19 mouse cellular contexts compared by ENCODE assay signal in genomic region chr7:64054996-64055395, GRCm38 (mm10).
"Had no signal": no experiment of that assay in that cellular context is flagged by ENCODE, and none has a peak within 500 bp of the region (broad histone marks: within the 10 kb centered on the region; RNA-seq: fewer than 3 reads in every experiment).

No protein-coding gene starts in this region.

- H3K4me2 ChIP-seq: lung, embryonic 14.5 days; midbrain, embryonic 12.5 days; neural tube, embryonic 13.5 days; neural tube, embryonic 15.5 days had no signal

- H3K9me3 ChIP-seq: midbrain, embryonic 10.5 days; midbrain, embryonic 12.5 days; neural tube, embryonic 13.5 days; neural tube, embryonic 15.5 days had no signal

- H3K36me3 ChIP-seq: midbrain, embryonic 10.5 days; midbrain, embryonic 12.5 days; neural tube, embryonic 13.5 days; neural tube, embryonic 15.5 days had no signal

- H3K27me3 ChIP-seq: midbrain, embryonic 12.5 days; neural tube, embryonic 13.5 days; neural tube, embryonic 15.5 days had no signal

- ATAC-seq: midbrain, embryonic 16.5 days had no signal

- H3K4me3 ChIP-seq: midbrain, embryonic 10.5 days; midbrain, embryonic 12.5 days; myocyte; neural tube, embryonic 13.5 days; neural tube, embryonic 15.5 days had no signal

- H3K27ac ChIP-seq: midbrain, embryonic 10.5 days; midbrain, embryonic 12.5 days; neural tube, embryonic 13.5 days; neural tube, embryonic 15.5 days had no signal

- DNase-seq: lung, adult 18-20 months; lung, embryonic 14.5 days; lung, postnatal 10 days; lung, postnatal 4 days; midbrain, embryonic 14.5 days; retina, postnatal 1 day; right cerebral cortex, adult 18-20 months; right cerebral cortex, postnatal 25 days; right cerebral cortex, postnatal 4 days; spleen, adult 18-20 months; thymus, adult 18-20 months; thymus, postnatal 14 days; thymus, postnatal 36 days had no signal

- H3K9ac ChIP-seq: lung, embryonic 14.5 days; midbrain, embryonic 12.5 days; neural tube, embryonic 13.5 days; neural tube, embryonic 15.5 days had no signal

- H3K4me1 ChIP-seq: midbrain, embryonic 12.5 days had no signal
